Mouse (Mus musculus) intestine, embryonic 16.5 days (tissue): ENCODE data around the gene Kif23. TPM values are rescaled to one million over a fixed set of nuclear protein-coding genes. Genes with fewer than 3 reads are reported as not detected.

Source experiments
- ATAC-seq: fragments of 200-750 bp; cut with Nextera tagmentation; 2 replicates; pipeline ENCODE4 v1.8.0; 2017; ENCODE audit warnings: moderate TSS enrichment, moderate library complexity
- H3K27ac ChIP-seq: fragments of 300-500 bp; sonication (generic); 2 replicates; pipeline ENCODE4 v1.5.1; 2014; ENCODE audit warnings: mild to moderate bottlenecking, low read length
- H3K27me3 ChIP-seq: fragments of 300-500 bp; sonication (generic); replicated peaks from 2 replicates; pipeline ENCODE4 v1.6.1; 2014; ENCODE audit warnings: low read length, control low read depth, mixed read lengths; ENCODE audit not compliant: control insufficient read depth, insufficient read depth
- H3K36me3 ChIP-seq: fragments of 300-500 bp; sonication (generic); 2 replicates; pipeline ENCODE4 v1.6.1; 2014; ENCODE audit warnings: low read length, control low read depth; ENCODE audit not compliant: control insufficient read depth, insufficient read depth
- H3K4me1 ChIP-seq: fragments of 300-500 bp; sonication (generic); 2 replicates; pipeline ENCODE4 v1.6.1; 2014; ENCODE audit warnings: low read length, control low read depth, mixed read lengths; ENCODE audit not compliant: control insufficient read depth, insufficient read depth
- H3K4me2 ChIP-seq: fragments of 300-500 bp; sonication (generic); 2 replicates; pipeline ENCODE4 v1.6.1; 2014; ENCODE audit warnings: low read depth, low read length, control low read depth
- H3K4me3 ChIP-seq: fragments of 300-500 bp; sonication (generic); 2 replicates; pipeline ENCODE4 v1.5.1; 2014; ENCODE audit warnings: mild to moderate bottlenecking, low read length
- H3K9ac ChIP-seq: fragments of 300-500 bp; sonication (generic); 2 replicates; pipeline ENCODE4 v1.6.1; 2014; ENCODE audit warnings: low read depth, low read length
- H3K9me3 ChIP-seq: fragments of 300-500 bp; sonication (generic); 2 replicates; pipeline ENCODE4 v1.6.1; 2016; ENCODE audit warnings: low read length, control low read depth; ENCODE audit not compliant: control insufficient read depth
- WGBS: fragments of 180-500 bp; shearing (Covaris S2); extraction: QIAGEN DNeasy Blood & Tissue Kit; methylation state at CpG from one replicate; pipeline ENCODE4 v1.1.7; 2014; 5-methylcytosine and 5-hydroxymethylcytosine counted together
- polyA plus RNA-seq: library from polyadenylated mRNA; unstranded; fragments of >200 nt; fragmentation: Nextera tagmentation; extraction: Ambion mirVana; gene quantifications from 2 replicates; pipeline ENCODE4 v1.2.1, GENCODE M21; 2015

The Kif23 gene
- polyA plus RNA-seq, 1 experiment from 2014 or later, result 82.8 TPM

DNA sequence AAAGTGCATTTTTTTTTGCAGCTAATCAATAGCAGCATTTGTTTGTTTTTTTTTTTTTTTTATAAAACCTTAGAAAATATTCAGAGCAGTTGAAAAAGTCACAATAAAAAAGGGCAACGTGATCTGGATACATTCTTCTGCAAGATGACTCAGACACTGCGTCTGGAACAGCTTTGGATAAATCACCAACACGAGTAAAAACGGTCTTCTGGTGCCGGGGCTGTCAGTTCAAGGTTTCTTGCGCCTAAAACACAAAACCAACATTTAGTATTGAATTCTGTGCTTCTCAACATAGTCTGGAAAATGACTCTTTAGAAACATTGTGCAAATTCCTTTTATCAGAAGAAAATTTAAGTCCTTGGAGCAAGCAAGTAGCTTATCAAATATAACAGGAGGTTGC lies 29.1 kb downstream of the Kif23 start:
- 88% methylated on average over 6 of the region's 6 CpGs for WGBS
- Histone ChIP-seq H3K9ac (no peak overlapping the region), H3K4me1 (peaks cover 7% of the 10 kb centered on the region; the same call in 1 of the 2 replicates), H3K27ac (no peak overlapping the region), H3K36me3 (peaks cover 23% of the 10 kb centered on the region), H3K4me2 (no peak overlapping the region), H3K4me3 (no peak overlapping the region), H3K27me3 (no peaks in the 10 kb centered on the region), H3K9me3 (no peaks in the 10 kb centered on the region)
- no peak for ATAC-seq

DNA sequence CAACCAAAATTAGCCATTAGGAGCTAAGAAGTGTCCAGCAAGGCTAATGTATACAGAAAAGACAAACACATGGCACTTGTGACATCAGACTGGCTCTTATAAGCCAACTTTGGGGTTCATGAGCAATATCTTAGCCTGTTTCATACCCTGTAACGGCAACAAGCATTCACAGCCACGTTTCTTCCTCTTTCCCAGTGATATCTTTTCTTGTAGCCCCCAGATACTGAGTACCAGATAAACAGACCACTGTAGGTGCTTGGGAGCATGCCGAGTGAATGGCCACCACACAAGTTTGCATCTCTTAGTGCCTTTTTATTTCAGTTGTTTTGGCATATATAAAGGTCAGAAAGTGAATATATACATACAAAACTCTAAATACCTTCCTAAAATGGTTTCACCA lies 29.6 kb downstream of the Kif23 start:
- H3K4me2 ChIP-seq, result no peak overlapping the region
- H3K9me3 ChIP-seq, result no peaks in the 10 kb centered on the region
- 91% methylated on average over 3 of the region's 3 CpGs for WGBS
- no peak overlapping the region for H3K27ac ChIP-seq
- no peak for ATAC-seq
- no peak overlapping the region for H3K9ac ChIP-seq
- peaks cover 7% of the 10 kb centered on the region for H3K4me1 ChIP-seq
- peaks cover 25% of the 10 kb centered on the region for H3K36me3 ChIP-seq
- H3K27me3 ChIP-seq, result no peaks in the 10 kb centered on the region
- H3K4me3 ChIP-seq, result no peak overlapping the region

DNA sequence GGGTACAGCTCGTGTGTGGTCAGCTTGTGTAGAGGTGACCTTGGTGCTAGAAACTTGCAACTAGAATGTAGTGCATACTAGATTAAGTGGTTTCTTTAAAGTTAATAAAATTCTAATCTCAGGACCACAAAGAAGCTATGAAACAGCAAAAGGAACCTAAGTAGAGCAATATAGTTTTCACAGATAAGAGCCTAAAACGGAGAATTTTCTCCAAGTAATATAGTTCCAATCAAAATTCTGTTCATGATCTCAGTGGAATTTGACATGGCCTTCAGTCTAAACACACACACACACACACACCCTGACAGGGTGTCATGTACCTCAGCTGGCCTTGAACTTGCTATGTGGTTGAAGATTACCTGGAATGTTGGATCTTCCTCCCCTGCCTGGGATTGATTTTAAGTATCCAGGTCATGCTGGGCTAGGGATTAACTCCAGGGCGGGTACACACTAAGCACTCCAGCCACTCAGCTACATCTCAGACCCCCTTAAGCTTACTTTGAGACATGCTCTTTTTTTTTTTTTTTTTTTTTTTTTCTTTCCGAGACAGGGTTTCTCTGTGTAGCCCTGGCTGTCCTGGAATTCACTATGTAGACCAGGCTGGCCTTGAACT lies 31.1 kb downstream of the Kif23 start:
- no peak for ATAC-seq
- H3K4me2 ChIP-seq, result peak overlapping the region; percentile 81
- WGBS, result 40% methylated on average over 4 of the region's 4 CpGs
- peak overlapping the region; percentile 78 for H3K4me3 ChIP-seq
- H3K27me3 ChIP-seq, result no peaks in the 10 kb centered on the region
- peaks cover 7% of the 10 kb centered on the region for H3K4me1 ChIP-seq
- H3K9ac ChIP-seq, result peak overlapping the region; percentile 90; the same call in 1 of the 2 replicates
- peak overlapping the region; percentile 99 for H3K27ac ChIP-seq
- H3K9me3 ChIP-seq, result no peaks in the 10 kb centered on the region
- peaks cover 26% of the 10 kb centered on the region for H3K36me3 ChIP-seq

DNA sequence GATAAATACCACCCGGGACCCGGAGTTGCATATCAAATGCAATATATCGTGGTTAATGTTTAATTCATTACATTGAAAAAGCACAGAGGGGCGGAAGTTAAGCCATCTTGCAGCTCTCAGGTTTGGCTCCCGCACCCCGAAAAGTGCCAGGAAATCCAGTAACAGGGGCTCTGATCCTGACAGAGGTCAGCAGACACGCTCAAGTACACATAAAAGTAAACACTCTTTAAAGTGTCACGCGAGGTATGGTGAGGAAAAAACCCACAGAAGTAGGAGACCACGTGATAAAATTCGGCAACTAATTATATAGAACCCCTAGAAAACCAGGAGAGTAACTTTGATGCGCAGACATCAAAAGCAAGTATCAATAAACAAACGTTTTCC lies 31.7 kb downstream of the Kif23 start:
- Histone ChIP-seq H3K27me3 (no peaks in the 10 kb centered on the region), H3K4me2 (peak overlapping the region; percentile 81), H3K36me3 (peaks cover 26% of the 10 kb centered on the region), H3K4me1 (peaks cover 7% of the 10 kb centered on the region), H3K9me3 (no peaks in the 10 kb centered on the region), H3K4me3 (peak overlapping the region; percentile 78), H3K9ac (peak overlapping the region; percentile 90), H3K27ac (peak overlapping the region; percentile 99)
- 2% methylated on average over 13 of the region's 13 CpGs for WGBS
- no peak for ATAC-seq

DNA sequence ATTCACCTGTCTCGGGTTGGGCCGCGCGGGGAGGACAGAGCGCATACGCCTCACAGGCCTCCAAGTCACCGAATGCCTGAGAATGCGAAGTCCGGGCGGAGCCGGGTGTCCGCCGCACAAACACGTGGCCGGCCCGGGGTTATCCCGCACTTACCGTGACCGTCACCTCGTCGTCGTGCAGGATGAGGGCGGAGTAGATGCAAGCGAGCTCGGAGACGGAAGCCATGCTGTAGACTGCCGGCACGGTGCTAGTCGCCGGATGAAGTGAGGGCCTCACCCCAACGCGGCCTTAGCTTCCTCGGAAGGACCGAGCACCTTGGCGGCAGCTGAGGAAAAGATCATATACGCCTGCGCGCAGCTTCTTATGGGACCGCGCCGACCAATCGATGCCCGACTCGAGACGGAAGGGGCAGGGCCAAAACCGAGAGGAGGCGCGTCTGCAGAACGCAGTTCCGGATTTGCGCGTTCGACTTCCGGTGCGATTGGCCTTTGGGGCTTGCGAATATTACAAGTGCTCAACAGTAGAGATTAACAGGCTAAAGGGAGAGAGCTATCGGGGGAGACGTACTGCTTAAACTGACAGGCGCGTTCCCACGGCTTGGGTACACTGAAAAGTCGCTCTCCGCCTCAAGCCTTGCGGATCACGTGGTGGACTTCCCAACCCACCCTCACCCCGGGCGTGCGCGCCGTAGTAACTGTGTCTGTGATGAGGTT lies 32.2 kb downstream of the Kif23 start, which contains the start of gene Rplp1:
Gene Rplp1 (minus strand): TSS at position 340 of the 714 bp plus-strand sequence.
- Histone ChIP-seq H3K9ac (peak within 1 kb of the TSS; percentile 90), H3K4me2 (peak within 1 kb of the TSS; percentile 81), H3K27ac (peak within 1 kb of the TSS; percentile 99), H3K4me1 (peaks cover 7% of the 10 kb centered on the region), H3K4me3 (peak within 1 kb of the TSS; percentile 78), H3K27me3 (no peaks in the 10 kb centered on the region), H3K36me3 (peaks cover 23% of the 10 kb centered on the region), H3K9me3 (no peaks in the 10 kb centered on the region)
- WGBS, result under 1% methylated on average over 68 of the region's 70 CpGs
- ATAC-seq, result peak; percentile 97

DNA sequence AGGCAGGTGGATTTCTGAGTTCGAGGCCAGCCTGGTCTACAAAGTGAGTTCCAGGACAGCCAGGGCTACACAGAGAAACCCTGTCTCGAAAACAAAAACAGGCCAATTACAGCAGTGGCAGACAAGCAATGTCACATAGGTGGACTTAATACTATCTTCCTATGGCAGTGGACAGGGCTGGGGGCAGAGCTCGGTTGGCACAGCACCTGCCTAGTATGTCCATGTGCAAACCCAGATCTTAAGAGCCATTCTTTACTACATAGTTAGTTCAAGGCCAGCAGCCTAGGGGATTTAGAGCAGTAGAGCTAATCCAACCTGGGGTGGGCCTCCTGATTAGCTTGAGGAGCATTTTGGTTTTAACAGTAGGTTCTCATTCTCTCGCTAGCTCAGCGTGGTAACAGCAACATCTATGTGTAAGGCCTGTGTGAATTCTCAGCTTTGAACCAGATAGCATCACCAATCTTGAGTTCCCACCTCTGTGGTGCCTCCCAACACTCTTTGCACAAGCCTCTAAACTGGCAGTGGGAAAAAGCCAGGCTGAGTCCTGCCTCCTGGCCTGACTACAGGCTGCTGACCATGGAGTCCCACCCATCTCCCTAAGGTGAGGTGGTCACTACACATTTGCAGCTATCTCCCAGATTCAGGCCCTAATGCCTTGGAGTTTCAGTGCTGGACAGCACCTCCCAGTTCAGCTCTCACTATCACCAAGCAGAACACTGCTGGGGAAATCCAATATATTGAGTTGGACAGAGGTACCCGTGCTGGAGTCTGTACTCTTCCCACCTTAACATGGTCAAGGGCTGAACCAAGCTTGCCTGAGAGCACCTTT lies 35.1 kb downstream of the Kif23 start:
- Histone ChIP-seq H3K36me3 (peaks cover 15% of the 10 kb centered on the region), H3K9ac (no peak overlapping the region), H3K27ac (no peak overlapping the region), H3K4me3 (no peak overlapping the region), H3K4me1 (peaks cover 7% of the 10 kb centered on the region), H3K27me3 (no peaks in the 10 kb centered on the region), H3K9me3 (no peaks in the 10 kb centered on the region), H3K4me2 (no peak overlapping the region)
- 56% methylated on average over 6 of the region's 6 CpGs for WGBS
- no peak for ATAC-seq

DNA sequence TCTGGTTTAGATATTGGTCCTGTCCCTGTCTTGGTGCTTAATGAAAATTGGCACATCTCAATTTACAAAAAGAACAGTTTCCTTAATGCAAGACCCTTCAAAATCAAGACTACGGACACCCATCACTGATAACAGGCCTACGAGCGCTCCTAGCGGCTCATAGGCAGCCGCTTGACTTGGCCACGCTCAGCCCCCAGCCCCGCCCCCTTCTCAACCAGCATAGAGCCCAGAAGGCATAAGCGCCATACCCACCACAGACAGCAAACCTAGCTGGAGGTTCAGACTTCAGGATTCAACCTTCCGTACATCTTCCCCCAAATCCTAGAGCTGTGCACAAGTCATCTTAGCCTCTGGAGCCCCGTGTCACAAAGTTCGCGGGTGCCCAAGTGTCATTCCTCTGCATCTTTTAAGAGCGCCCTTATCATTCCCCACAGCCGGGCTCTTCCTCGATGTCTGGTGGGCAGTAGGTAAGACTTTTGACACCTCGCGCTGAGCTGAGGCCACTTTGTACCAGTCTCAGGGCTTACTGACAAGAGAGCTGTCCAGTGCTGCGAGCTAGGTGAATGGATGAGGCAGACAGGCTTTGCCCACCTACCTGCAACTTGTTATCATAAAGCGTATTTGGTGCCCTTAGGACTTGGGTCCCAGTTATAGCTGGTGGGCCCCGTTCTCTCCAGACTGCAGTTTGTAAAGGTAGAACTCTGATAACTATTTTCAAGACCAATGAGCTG lies 35.9 kb downstream of the Kif23 start:
- Histone ChIP-seq H3K9ac (no peak overlapping the region), H3K27me3 (no peaks in the 10 kb centered on the region), H3K27ac (no peak overlapping the region), H3K4me1 (peaks cover 7% of the 10 kb centered on the region), H3K4me3 (no peak overlapping the region), H3K36me3 (peaks cover 15% of the 10 kb centered on the region), H3K4me2 (no peak overlapping the region), H3K9me3 (no peaks in the 10 kb centered on the region)
- no peak for ATAC-seq
- WGBS, result 44% methylated on average over 20 of the region's 20 CpGs

DNA sequence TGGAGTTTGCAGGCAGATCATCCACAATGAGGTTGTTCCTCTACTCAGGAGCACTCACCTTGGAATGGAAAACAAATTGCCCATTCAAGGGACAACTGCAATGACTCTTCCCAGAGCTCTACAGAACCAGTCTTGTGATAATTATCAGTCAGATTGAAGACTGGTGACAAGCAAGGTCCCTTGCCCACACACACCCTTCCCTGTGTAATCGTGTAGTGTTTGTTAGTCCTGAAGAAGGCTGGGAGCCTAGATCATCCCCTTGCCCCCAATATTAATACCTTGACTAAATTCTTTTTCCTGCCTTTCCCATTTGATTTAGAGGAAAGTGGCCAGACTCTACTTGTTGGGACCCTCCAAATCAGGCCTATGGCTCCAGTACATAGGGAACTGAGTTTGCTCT lies 36.9 kb downstream of the Kif23 start:
- H3K27ac ChIP-seq, result no peak overlapping the region
- 67% methylated on average over 1 of the region's 1 CpGs for WGBS

More for the DNA sequence above, 36.9 kb downstream of the Kif23 start:
- Histone ChIP-seq H3K4me3 (no peak overlapping the region), H3K4me2 (no peak overlapping the region), H3K9ac (no peak overlapping the region), H3K36me3 (peaks cover 15% of the 10 kb centered on the region), H3K4me1 (peaks cover 10% of the 10 kb centered on the region), H3K9me3 (no peaks in the 10 kb centered on the region), H3K27me3 (no peaks in the 10 kb centered on the region)
- no peak for ATAC-seq
